Mouse (Mus musculus) cerebellum, adult 2 months (tissue): ENCODE measurements around the gene Olfr544. TPM values are rescaled to one million over a fixed set of nuclear protein-coding genes. Genes with fewer than 3 reads are reported as not detected.

ENCODE experiments used
- DNase-seq, 2 experiments: peaks; one replicate each; pipeline ENCODE4 v3.0.0; 2021
- H3K27ac ChIP-seq: fragments of 200-500 bp; 2 replicates; pipeline ENCODE4 v1.5.1; 2012; ENCODE audit warnings: low read length, control low read depth, inconsistent platforms; ENCODE audit not compliant: insufficient read depth
- H3K27me3 ChIP-seq: fragments of 200-500 bp; 2 replicates; pipeline ENCODE4 v1.6.1; 2012; ENCODE audit warnings: inconsistent platforms, mild to moderate bottlenecking, low read length, moderate library complexity; ENCODE audit not compliant: control insufficient read depth, insufficient read depth
- H3K4me1 ChIP-seq: fragments of 200-500 bp; 2 replicates; pipeline ENCODE4 v1.6.1; 2011; ENCODE audit warnings: low read length; ENCODE audit not compliant: control insufficient read depth, insufficient read depth
- H3K4me3 ChIP-seq: fragments of 200-500 bp; replicated peaks from 2 replicates; pipeline ENCODE3; 2011; ENCODE audit warnings: mild to moderate bottlenecking, low read depth, low read length, control low read depth; ENCODE audit not compliant: insufficient read depth
- CTCF ChIP-seq: fragments of 200-500 bp; IDR thresholded peaks from 2 replicates; pipeline ENCODE4 v1.5.1; 2011; ENCODE audit warnings: low read depth, mild to moderate bottlenecking, control low read depth, low read length, moderate library complexity, borderline replicate concordance; ENCODE audit not compliant: insufficient read depth
- POLR2A ChIP-seq: fragments of 200-500 bp; IDR thresholded peaks from 2 replicates; pipeline ENCODE4 v1.6.1; 2011; ENCODE audit warnings: low read length, control low read depth, borderline replicate concordance; ENCODE audit not compliant: insufficient read depth
- WGBS: fragments of 180-500 bp; shearing (Covaris S2); methylation state at CpG from one replicate; pipeline ENCODE4 v1.1.7; 2018; 5-methylcytosine and 5-hydroxymethylcytosine counted together
- polyA plus RNA-seq: library from polyadenylated mRNA; depleted of rRNA; stranded (reverse); fragments of >200 nt; gene quantifications from 2 replicates; pipeline ENCODE4 v1.2.3, GENCODE M21; 2012

The Olfr544 gene
- polyA plus RNA-seq, 1 experiment: not detected

DNA sequence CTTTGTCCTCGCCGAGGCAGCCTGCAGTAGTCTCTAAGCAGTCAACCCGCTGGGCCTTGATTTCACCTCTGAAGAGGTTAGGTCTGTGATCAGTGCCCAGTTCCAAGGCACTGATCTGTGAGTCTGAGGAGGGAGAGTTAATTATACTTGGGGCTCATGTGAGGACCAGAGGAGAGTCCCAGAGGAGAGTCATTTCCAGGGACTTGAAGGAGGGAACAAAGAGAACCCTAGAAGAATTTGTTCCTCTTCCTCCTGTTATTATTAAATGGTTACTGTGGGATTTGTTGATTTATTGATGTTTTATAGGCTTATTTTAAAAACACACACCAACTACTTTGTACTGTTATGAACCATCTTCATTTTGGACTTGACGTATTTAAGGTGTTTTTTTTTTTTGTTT is 6.5 kb downstream of the Olfr544 start, which contains the start of gene Olfr543:
Gene Olfr543 (minus strand): TSS at position 101 of the 400 bp plus-strand sequence.
- no peaks in the 10 kb centered on the region for H3K4me1 ChIP-seq
- H3K4me3 ChIP-seq: no peak within 1 kb of the TSS
- H3K27me3 ChIP-seq: no peaks in the 10 kb centered on the region
- no peak within 1 kb of the TSS for H3K27ac ChIP-seq
- TF ChIP-seq CTCF (no peak), POLR2A (no peak)
- 98% methylated on average over 4 of the region's 4 CpGs for WGBS
- no peak for DNase-seq

DNA sequence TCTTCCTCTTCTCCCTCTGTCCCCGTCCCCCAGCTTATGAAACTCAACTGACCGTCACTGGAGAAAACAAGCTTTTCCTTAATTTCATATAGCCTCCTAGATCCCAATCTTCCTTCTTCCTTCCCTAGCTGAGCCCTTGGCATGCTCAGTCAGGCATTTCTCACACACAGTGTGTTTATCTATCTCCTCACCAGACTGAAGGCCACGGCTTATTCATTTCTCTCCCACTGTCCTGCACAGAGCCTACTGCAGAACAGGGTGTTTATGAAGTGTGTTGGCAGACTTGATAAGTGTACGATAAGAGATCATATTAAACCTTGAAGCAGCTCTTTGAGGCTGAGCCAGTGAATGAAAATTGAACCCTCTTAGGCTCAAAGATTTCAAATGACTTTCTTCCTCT is 7.3 kb downstream of the Olfr544 start:
- WGBS: 90% methylated on average over 4 of the region's 4 CpGs

DNA sequence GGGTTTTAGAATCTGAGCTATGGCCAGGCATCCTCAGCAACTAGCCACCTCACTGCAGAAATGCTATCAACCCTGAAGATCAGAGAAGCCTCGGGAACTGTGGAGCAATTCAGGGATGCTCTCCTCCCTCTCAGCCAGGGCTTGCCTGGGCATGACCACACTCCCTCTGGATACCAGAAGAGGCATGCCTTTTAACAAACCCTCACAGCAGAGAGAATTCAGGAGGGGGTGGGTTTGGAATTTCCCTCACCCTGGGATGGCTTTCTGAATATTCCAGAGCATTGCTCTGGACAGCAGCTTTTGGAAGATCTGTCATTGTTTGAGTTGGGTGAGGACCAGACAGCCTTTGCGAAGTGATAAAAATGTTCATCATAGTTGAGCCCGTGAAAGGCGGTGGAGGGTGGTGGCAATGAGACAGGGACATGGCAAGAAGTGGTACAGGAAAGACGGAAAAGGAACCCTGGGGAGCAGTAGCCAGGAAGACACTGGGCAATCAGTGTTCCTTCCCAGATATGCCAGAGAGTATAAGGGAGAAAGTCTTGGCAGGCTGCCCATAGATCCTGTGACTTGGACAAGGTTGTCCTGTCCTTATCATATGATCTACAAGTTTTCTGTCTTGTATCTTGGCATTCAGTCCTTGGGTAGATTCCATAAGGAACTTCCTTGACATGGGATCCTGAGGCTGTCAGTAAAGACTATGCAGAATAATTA is 8.6 kb downstream of the Olfr544 start:
- H3K27me3 ChIP-seq: no peaks in the 10 kb centered on the region
- H3K4me3 ChIP-seq: no peak overlapping the region
- no peak for DNase-seq
- 46% methylated on average over 5 of the region's 5 CpGs for WGBS
- TF ChIP-seq POLR2A (no peak), CTCF (no peak)
- H3K27ac ChIP-seq: no peak overlapping the region
- H3K4me1 ChIP-seq: no peaks in the 10 kb centered on the region

More for the DNA sequence above, 7.3 kb downstream of the Olfr544 start:
- no peak for DNase-seq
- no peak overlapping the region for H3K27ac ChIP-seq
- no peak for TF ChIP-seq POLR2A
- no peak for TF ChIP-seq CTCF
- H3K4me1 ChIP-seq: no peaks in the 10 kb centered on the region
- H3K27me3 ChIP-seq: no peaks in the 10 kb centered on the region
- no peak overlapping the region for H3K4me3 ChIP-seq

DNA sequence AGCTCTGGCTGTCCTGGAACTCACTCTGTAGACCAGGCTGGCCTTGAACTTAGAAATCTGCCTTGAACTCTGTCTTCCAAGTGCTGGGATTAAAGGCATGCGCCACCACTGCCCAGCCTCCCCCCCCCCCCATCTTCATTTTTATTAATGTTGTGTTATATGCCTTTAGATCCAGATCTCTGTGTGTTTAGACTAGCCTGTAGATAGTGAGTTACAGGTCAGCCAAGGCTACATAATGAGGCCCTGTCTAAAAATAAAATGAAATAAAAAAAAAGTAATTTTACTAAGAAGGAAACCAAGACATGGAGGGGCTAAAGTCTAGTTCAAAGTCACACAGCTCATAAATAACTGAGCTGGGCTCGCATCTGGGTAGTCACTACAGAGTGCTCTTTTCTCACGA is 9.2 kb downstream of the Olfr544 start:
- H3K27me3 ChIP-seq: no peaks in the 10 kb centered on the region
- H3K4me1 ChIP-seq: no peaks in the 10 kb centered on the region
- TF ChIP-seq POLR2A (no peak), CTCF (no peak)
- no peak for DNase-seq
- H3K4me3 ChIP-seq: no peak overlapping the region
- H3K27ac ChIP-seq: no peak overlapping the region
- WGBS: 84% methylated on average over 3 of the region's 3 CpGs

DNA sequence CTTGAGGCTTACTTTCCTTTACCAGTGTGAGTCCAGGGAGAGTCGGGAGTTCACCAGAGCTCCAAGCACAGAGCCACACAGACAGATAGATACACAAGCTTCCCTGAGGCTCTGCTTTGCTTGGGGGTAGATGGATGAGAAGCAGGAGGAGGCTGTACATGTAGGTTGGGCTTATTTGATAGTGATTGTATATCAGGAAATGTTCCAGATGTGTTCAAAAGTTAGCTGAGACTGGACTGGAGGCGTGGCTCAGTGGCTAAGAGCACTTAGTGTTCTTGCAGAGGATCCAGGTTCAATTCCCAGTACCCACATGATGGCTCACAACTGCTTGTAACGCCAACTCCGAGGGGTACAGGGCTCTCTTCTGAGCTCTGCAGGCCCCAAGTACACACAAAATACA is 9.7 kb downstream of the Olfr544 start:
- H3K27ac ChIP-seq: no peak overlapping the region
- H3K4me3 ChIP-seq: no peak overlapping the region
- TF ChIP-seq CTCF (no peak), POLR2A (no peak)
- H3K4me1 ChIP-seq: no peaks in the 10 kb centered on the region
- no peak for DNase-seq
- 90% methylated on average over 4 of the region's 4 CpGs for WGBS
- no peaks in the 10 kb centered on the region for H3K27me3 ChIP-seq

DNA sequence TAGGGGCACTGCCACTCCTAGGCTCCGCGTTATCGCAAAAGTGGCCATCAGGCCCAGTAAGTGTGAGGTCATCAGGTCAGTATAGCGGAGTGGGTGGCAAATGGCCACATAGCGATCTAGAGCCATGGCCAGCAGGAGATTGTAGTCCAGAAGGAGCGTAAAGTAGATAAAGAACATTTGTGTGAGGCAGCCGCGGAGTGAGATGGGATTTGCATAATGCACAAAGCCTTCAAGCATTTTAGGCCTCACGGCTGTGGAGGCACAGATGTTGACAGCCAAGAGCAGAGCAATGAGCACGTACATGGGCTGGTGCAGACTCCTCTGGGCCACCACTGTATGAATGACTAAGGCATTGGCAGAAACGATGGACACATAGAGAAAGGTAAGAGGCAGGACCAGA is 10.7 kb downstream of the Olfr544 start:
- no peak for DNase-seq
- H3K4me1 ChIP-seq: no peaks in the 10 kb centered on the region
- TF ChIP-seq CTCF: no peak
- no peak for TF ChIP-seq POLR2A
- H3K4me3 ChIP-seq: no peak overlapping the region
- WGBS: 82% methylated on average over 11 of the region's 11 CpGs
- H3K27ac ChIP-seq: no peak overlapping the region
- no peaks in the 10 kb centered on the region for H3K27me3 ChIP-seq

DNA sequence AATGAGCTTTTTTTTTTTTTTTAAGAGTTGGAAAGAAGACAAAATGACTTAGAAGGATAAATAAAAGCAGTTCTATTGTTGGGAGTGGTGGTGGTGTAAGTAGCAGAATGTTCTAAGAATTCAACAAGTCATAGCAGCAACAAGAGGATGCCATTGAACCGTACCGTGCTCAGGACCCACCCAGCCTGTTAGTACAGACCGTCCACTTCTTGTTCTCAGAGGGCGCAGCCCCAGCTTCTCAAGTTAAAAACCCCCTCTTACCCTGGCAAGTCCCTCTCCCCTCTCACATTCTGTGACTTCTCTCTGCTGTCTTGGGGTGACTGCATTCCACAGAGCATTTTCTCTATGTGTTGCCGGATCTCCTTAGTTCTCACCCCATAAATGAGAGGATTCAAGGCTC is 11.5 kb downstream of the Olfr544 start:
- H3K27ac ChIP-seq: no peak overlapping the region
- no peak for DNase-seq
- H3K27me3 ChIP-seq: no peaks in the 10 kb centered on the region
- 97% methylated on average over 5 of the region's 5 CpGs for WGBS
- no peak overlapping the region for H3K4me3 ChIP-seq
- no peak for TF ChIP-seq POLR2A
- no peak for TF ChIP-seq CTCF
- H3K4me1 ChIP-seq: no peaks in the 10 kb centered on the region

DNA sequence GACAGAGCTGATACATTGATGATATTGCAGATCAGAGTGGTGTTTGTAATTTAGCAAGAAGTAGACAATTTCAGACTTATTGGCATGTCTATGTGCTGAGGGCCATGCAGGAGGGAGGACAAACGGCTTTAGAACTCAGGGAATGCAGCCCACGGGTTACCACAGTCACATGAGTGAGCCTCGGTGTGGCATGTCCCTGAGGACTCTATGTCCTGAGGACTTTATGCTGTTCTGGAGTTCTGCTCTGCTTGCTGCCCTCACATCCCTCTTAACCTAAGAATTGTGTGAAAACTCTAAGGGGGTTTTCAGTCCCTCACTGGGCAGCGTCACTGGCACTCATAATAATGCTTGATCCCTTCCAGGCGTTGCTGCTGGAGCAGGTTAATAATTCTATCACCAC is 15.4 kb downstream of the Olfr544 start:
- Histone ChIP-seq H3K27me3 (no peaks in the 10 kb centered on the region), H3K4me3 (no peak overlapping the region), H3K4me1 (no peaks in the 10 kb centered on the region), H3K27ac (no peak overlapping the region)
- DNase-seq: no peak
- TF ChIP-seq POLR2A (no peak), CTCF (no peak)
- WGBS: 57% methylated on average over 5 of the region's 5 CpGs
